Mouse (Mus musculus) hindbrain, embryonic 14.5 days (tissue): ENCODE results near the gene Hoga1. TPM values are rescaled to one million over a fixed set of nuclear protein-coding genes. Genes with fewer than 3 reads are reported as not detected.

Experiments
- polyA plus RNA-seq: library from polyadenylated mRNA; unstranded; fragments of >200 nt; fragmentation: Nextera tagmentation; extraction: Ambion mirVana; gene quantifications from 2 replicates; pipeline ENCODE4 v1.2.1, GENCODE M21; 2014

Gene Hoga1
- polyA plus RNA-seq, 1 experiment from 2014 or later: 2.2 TPM

Other genes with a start within 250 kb of the Hoga1 start
- gene Arhgap19, start 243.6 kb upstream of the Hoga1 start, polyA plus RNA-seq: 6.7 and 6.8 TPM in 2 replicates
- gene Frat1, start 215.6 kb upstream of the Hoga1 start, polyA plus RNA-seq: 19.1 and 23.4 TPM in 2 replicates
- 5.4 and 5.5 TPM in 2 replicates for gene Frat2, start 197.5 kb upstream of the Hoga1 start, polyA plus RNA-seq
- gene Rrp12, start 149.4 kb upstream of the Hoga1 start, polyA plus RNA-seq: 13.2 and 16.2 TPM in 2 replicates
- gene Pgam1, start 133.7 kb upstream of the Hoga1 start, polyA plus RNA-seq: 498 and 547 TPM in 2 replicates
- 51.9 and 64.0 TPM in 2 replicates for gene Exosc1, start 112.2 kb upstream of the Hoga1 start, polyA plus RNA-seq
- gene Zdhhc16, start 112.1 kb upstream of the Hoga1 start, polyA plus RNA-seq: 70.6 and 70.8 TPM in 2 replicates
- 29.6 and 31.6 TPM in 2 replicates for gene Mms19, start 64.5 kb upstream of the Hoga1 start, polyA plus RNA-seq
- 8.6 and 9.2 TPM in 2 replicates for gene Ubtd1, start 63.8 kb upstream of the Hoga1 start, polyA plus RNA-seq
- 0.82 and 1.2 TPM in 2 replicates for gene Ankrd2, start 9.6 kb upstream of the Hoga1 start, polyA plus RNA-seq
- not detected in 2 replicates for gene 4933411K16Rik, start 6.6 kb downstream of the Hoga1 start, polyA plus RNA-seq
- 117 and 128 TPM in 2 replicates for gene Morn4, start 40.7 kb downstream of the Hoga1 start, polyA plus RNA-seq
- gene Pi4k2a, start 44.9 kb downstream of the Hoga1 start, polyA plus RNA-seq: 39.0 and 40.6 TPM in 2 replicates
- 7.9 and 10.3 TPM in 2 replicates for gene Avpi1, start 83.4 kb downstream of the Hoga1 start, polyA plus RNA-seq
- 2.7 and 3.2 TPM in 2 replicates for gene Marveld1, start 101.8 kb downstream of the Hoga1 start, polyA plus RNA-seq
- 35.1 and 35.7 TPM in 2 replicates for gene Zfyve27, start 118.3 kb downstream of the Hoga1 start, polyA plus RNA-seq
- gene Sfrp5, start 156.6 kb downstream of the Hoga1 start, polyA plus RNA-seq: 2.8 and 2.9 TPM in 2 replicates
- 44.1 and 46.8 TPM in 2 replicates for gene Golga7b, start 202.0 kb downstream of the Hoga1 start, polyA plus RNA-seq